In genomic region chr16:73647201-73647782, GRCm38 (mm10) we compare ENCODE assay signal across 8 mouse cellular contexts.
DNase-seq lines count a peak whose midpoint lies in the region; ATAC-seq and TF ChIP-seq lines count a peak whose summit lies in the region.

No protein-coding gene starts in this region.

- WGBS in embryonic facial prominence, embryonic 11.5 days: 37% methylated on average over 19 of the region's 19 CpGs
- 45% methylated on average over 19 of the region's 19 CpGs for WGBS in hindbrain, embryonic 12.5 days
- WGBS in lung, embryonic 14.5 days: 23% methylated on average over 19 of the region's 19 CpGs

- peak; percentile 80 for DNase-seq in embryonic facial prominence, embryonic 11.5 days (ENCODE audit: low spot score)
- DNase-seq in frontal cortex, postnatal 25 days (ENCODE audit: low spot score in 2 of 2): peak; percentile 5 to 13
- DNase-seq in layer of hippocampus, adult 9-10 months (ENCODE audit: low spot score): peak; percentile 55
- peak; percentile 95 for DNase-seq in lung, embryonic 14.5 days
- peak; percentile 24 for DNase-seq in ovary, postnatal 36 days (ENCODE audit: low spot score)
- no peak for DNase-seq in MN1 (ENCODE audit: low spot score)

- no peak overlapping the region for H3K9ac ChIP-seq in embryonic facial prominence, embryonic 11.5 days (replicated peaks; ENCODE audit: low read length)
- H3K9ac ChIP-seq in hindbrain, embryonic 12.5 days: no peak overlapping the region
- no peak overlapping the region for H3K9ac ChIP-seq in lung, embryonic 14.5 days

- no peak for TF ChIP-seq CTCF in lung, embryonic 14.5 days (IDR thresholded peaks at IDR 0.05; ENCODE audit: low read depth)

- ATAC-seq in embryonic facial prominence, embryonic 11.5 days (replicated peaks; ENCODE audit: insufficient number of reproducible peaks, low FRiP score, low TSS enrichment, low read depth): peak; percentile 70; the same call in 1 of the 2 replicates
- 0 out of 2 replicates have a peak, but pooled peaks have one; percentile 35 for ATAC-seq in hindbrain, embryonic 12.5 days (ENCODE audit: low FRiP score)
- ATAC-seq in lung, embryonic 14.5 days (ENCODE audit: insufficient read depth): peak; percentile 98
- no peak for ATAC-seq in megakaryocyte-erythroid progenitor cell, adult 5-6 weeks (replicated peaks; ENCODE audit: low FRiP score, low TSS enrichment, poor library complexity, severe bottlenecking)

- H3K27me3 ChIP-seq in embryonic facial prominence, embryonic 11.5 days (ENCODE audit: control insufficient read depth, insufficient read depth, low read length): no peaks in the 10 kb centered on the region
- no peaks in the 10 kb centered on the region for H3K27me3 ChIP-seq in hindbrain, embryonic 12.5 days
- H3K27me3 ChIP-seq in lung, embryonic 14.5 days (ENCODE audit: insufficient read depth, low read length): no peaks in the 10 kb centered on the region

- H3K4me3 ChIP-seq in embryonic facial prominence, embryonic 11.5 days (ENCODE audit: low read depth, low read length): no peak overlapping the region
- no peak overlapping the region for H3K4me3 ChIP-seq in hindbrain, embryonic 12.5 days
- no peak overlapping the region for H3K4me3 ChIP-seq in lung, embryonic 14.5 days (ENCODE audit: low read depth, low read length)

- no peaks in the 10 kb centered on the region; the same call in 1 of the 2 replicates for H3K4me1 ChIP-seq in embryonic facial prominence, embryonic 11.5 days (ENCODE audit: control insufficient read depth, insufficient read depth, low read length)
- peaks cover 5% of the 10 kb centered on the region for H3K4me1 ChIP-seq in hindbrain, embryonic 12.5 days
- no peaks in the 10 kb centered on the region for H3K4me1 ChIP-seq in lung, embryonic 14.5 days (ENCODE audit: insufficient read depth)

- no peak overlapping the region for H3K27ac ChIP-seq in embryonic facial prominence, embryonic 11.5 days (replicated peaks; ENCODE audit: low read depth, low read length)
- no peak overlapping the region for H3K27ac ChIP-seq in hindbrain, embryonic 12.5 days
- peak overlapping the region; percentile 26; the same call in 1 of the 2 replicates for H3K27ac ChIP-seq in lung, embryonic 14.5 days (ENCODE audit: low read depth)

- peak overlapping the region; percentile 29 for H3K4me2 ChIP-seq in embryonic facial prominence, embryonic 11.5 days (ENCODE audit: low read depth, low read length)
- peak overlapping the region; percentile 32 for H3K4me2 ChIP-seq in hindbrain, embryonic 12.5 days (replicated peaks)
- peak overlapping the region; percentile 50 for H3K4me2 ChIP-seq in lung, embryonic 14.5 days

- H3K9me3 ChIP-seq in embryonic facial prominence, embryonic 11.5 days (replicated peaks; ENCODE audit: control insufficient read depth, low read length): no peaks in the 10 kb centered on the region
- H3K9me3 ChIP-seq in hindbrain, embryonic 12.5 days (replicated peaks): no peaks in the 10 kb centered on the region
- H3K9me3 ChIP-seq in lung, embryonic 14.5 days (ENCODE audit: low read depth, low read length): no peaks in the 10 kb centered on the region

- H3K36me3 ChIP-seq in embryonic facial prominence, embryonic 11.5 days (replicated peaks; ENCODE audit: control insufficient read depth, insufficient read depth, low read depth, low read length): no peaks in the 10 kb centered on the region
- H3K36me3 ChIP-seq in hindbrain, embryonic 12.5 days: no peaks in the 10 kb centered on the region
- H3K36me3 ChIP-seq in lung, embryonic 14.5 days (ENCODE audit: insufficient read depth): no peaks in the 10 kb centered on the region
